Mouse (Mus musculus): Measurements from ENCODE around the gene Fgfr3. TPM values are rescaled to one million over a fixed set of nuclear protein-coding genes. Genes with fewer than 3 reads are reported as not detected.

The Fgfr3 gene
- polyA plus RNA-seq, 1 experiment from 2014 or later, result 64.7 TPM

GRCm38 (mm10) chr5:33737903-33738321 lies 16.4 kb downstream of the Fgfr3 start:
- H3K9ac ChIP-seq, result no peak overlapping the region
- H3K27ac ChIP-seq, result peak overlapping the region; percentile 10; the same call in 1 of the 2 replicates
- peaks cover 54% of the 10 kb centered on the region for H3K36me3 ChIP-seq
- H3K4me1 ChIP-seq, result no peaks in the 10 kb centered on the region
- no peak overlapping the region for H3K4me2 ChIP-seq
- 15% methylated on average over 7 of the region's 7 CpGs for WGBS
- no peaks in the 10 kb centered on the region for H3K27me3 ChIP-seq
- no peaks in the 10 kb centered on the region for H3K9me3 ChIP-seq
- no peak overlapping the region for H3K4me3 ChIP-seq
- ATAC-seq (ENCODE audit: borderline replicate concordance, extremely low read depth, low FRiP score, low TSS enrichment), result peak; percentile 36; the same call in 1 of the 2 replicates

DNA sequence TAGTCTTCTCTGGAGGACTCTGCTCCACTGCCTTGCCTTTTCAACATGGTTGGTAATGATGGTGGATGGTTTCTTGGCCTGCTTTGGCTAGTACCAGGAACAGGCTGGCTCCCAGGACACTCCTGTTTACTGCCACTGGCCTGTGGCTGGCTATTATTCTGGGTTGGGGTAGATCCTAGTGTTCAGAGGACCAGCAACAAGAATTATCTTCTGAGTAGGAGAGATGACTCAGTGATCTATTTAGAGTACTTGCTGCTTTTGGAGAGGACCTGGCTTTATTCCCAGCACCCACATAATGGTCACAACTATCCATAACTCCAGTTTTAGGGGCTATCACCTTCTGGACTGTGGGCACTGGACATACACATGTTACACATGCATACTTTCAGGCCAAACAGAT lies 16.9 kb downstream of the Fgfr3 start:
- H3K4me2 ChIP-seq, result no peak overlapping the region
- no peak overlapping the region for H3K4me3 ChIP-seq
- H3K27ac ChIP-seq, result peak overlapping the region; percentile 10; the same call in 1 of the 2 replicates
- no peak for ATAC-seq (ENCODE audit: borderline replicate concordance, extremely low read depth, low FRiP score, low TSS enrichment)
- H3K4me1 ChIP-seq, result no peaks in the 10 kb centered on the region
- no peaks in the 10 kb centered on the region for H3K27me3 ChIP-seq
- peaks cover 54% of the 10 kb centered on the region for H3K36me3 ChIP-seq
- no peaks in the 10 kb centered on the region for H3K9me3 ChIP-seq
- H3K9ac ChIP-seq, result no peak overlapping the region

GRCm38 (mm10) chr5:33740548-33740947 lies 19.1 kb downstream of the Fgfr3 start:
- 92% methylated on average over 4 of the region's 4 CpGs for WGBS
- no peak for ATAC-seq (ENCODE audit: borderline replicate concordance, extremely low read depth, low FRiP score, low TSS enrichment)
- H3K9ac ChIP-seq, result no peak overlapping the region
- no peaks in the 10 kb centered on the region for H3K27me3 ChIP-seq
- H3K36me3 ChIP-seq, result peaks cover 51% of the 10 kb centered on the region
- no peak overlapping the region for H3K27ac ChIP-seq
- H3K4me1 ChIP-seq, result no peaks in the 10 kb centered on the region
- no peak overlapping the region for H3K4me2 ChIP-seq
- no peak overlapping the region for H3K4me3 ChIP-seq
- no peaks in the 10 kb centered on the region for H3K9me3 ChIP-seq

DNA sequence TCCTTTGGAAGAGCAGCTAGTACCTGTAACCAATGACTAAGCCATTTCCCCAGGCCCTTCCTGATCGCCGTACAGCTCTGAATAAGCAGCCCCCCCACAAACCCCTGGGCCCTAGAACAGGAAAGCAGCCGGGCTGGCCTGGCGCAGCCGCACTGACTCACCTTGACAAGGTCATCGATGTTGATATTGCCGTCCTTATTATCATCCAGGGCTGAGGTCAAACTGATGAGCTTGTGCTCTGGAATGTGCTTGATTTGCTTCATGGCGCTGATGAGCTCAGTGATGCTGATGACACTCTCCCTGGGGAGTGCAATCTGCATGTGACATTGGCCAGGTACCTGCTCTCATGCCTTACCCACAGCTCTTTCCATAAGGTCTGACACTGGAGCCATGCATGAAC lies 22.0 kb downstream of the Fgfr3 start:
- no peak for ATAC-seq (ENCODE audit: borderline replicate concordance, extremely low read depth, low FRiP score, low TSS enrichment)
- H3K4me1 ChIP-seq, result no peaks in the 10 kb centered on the region
- H3K4me2 ChIP-seq, result no peak overlapping the region
- H3K36me3 ChIP-seq, result peaks cover 73% of the 10 kb centered on the region
- 87% methylated on average over 8 of the region's 8 CpGs for WGBS
- H3K27ac ChIP-seq, result no peak overlapping the region
- H3K4me3 ChIP-seq, result no peak overlapping the region
- no peaks in the 10 kb centered on the region for H3K9me3 ChIP-seq
- no peaks in the 10 kb centered on the region for H3K27me3 ChIP-seq
- H3K9ac ChIP-seq, result no peak overlapping the region

- no peak overlapping the region for H3K4me3 ChIP-seq
- no peak overlapping the region for H3K9ac ChIP-seq
- H3K27me3 ChIP-seq, result no peaks in the 10 kb centered on the region
- no peak overlapping the region for H3K4me2 ChIP-seq
- peaks cover 9% of the 10 kb centered on the region for H3K4me1 ChIP-seq
- peaks cover 23% of the 10 kb centered on the region for H3K36me3 ChIP-seq
- H3K27ac ChIP-seq, result no peak overlapping the region
- ATAC-seq (ENCODE audit: borderline replicate concordance, extremely low read depth, low FRiP score, low TSS enrichment), result no peak
- no peaks in the 10 kb centered on the region for H3K9me3 ChIP-seq
Observed at GRCm38 (mm10) chr5:33777195-33777594, 55.7 kb downstream of the Fgfr3 start.

GRCm38 (mm10) chr5:33781964-33782344 lies 60.5 kb downstream of the Fgfr3 start:
- ATAC-seq (ENCODE audit: borderline replicate concordance, extremely low read depth, low FRiP score, low TSS enrichment), result no peak
- Histone ChIP-seq H3K9ac (peak overlapping the region; percentile 71), H3K36me3 (peaks cover 10% of the 10 kb centered on the region), H3K4me3 (peak overlapping the region; percentile 77), H3K27me3 (no peaks in the 10 kb centered on the region), H3K4me1 (peaks cover 15% of the 10 kb centered on the region), H3K9me3 (no peaks in the 10 kb centered on the region), H3K27ac (peak overlapping the region; percentile 81), H3K4me2 (peak overlapping the region; percentile 76)
- 3% methylated on average over 11 of the region's 11 CpGs for WGBS

DNA sequence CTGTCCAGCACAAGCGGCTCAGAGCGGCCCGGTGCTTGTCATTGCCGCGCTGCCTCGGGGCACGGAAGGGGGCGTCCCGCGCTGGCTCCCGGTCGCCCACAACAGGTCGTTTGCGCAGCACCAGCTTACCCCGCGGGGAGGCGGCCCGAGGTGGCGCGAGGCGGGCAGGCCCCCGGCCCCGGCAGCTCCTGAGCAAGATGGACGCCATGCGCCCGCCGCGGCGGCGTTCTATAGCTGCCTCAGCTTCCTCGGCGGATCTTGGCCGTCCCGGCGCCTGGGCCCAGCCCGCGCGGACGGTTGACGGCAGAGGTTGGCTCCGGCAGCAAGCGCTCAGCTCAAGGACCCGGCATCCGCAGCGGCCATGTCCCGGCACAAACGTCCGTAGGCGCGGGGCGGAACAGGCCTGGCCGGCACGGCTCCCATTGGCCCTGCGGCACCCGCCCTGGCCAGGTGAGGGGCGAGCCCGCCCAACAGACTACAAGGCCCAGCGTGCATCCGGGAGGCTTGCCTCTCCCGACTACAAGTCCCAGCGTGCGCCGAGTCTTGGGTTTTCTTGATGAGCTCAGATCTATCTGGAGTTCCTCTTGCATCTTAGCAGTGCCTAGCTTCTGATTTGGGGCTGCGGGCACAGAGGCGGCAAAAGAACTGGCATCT lies 61.0 kb downstream of the Fgfr3 start, which contains the start of gene Letm1:
Gene Letm1, minus strand, starts transcription at position 473 of the 654 bp plus-strand sequence.
- H3K27me3 ChIP-seq, result no peaks in the 10 kb centered on the region
- H3K27ac ChIP-seq, result peak within 1 kb of the TSS; percentile 81
- ATAC-seq (ENCODE audit: borderline replicate concordance, extremely low read depth, low FRiP score, low TSS enrichment), result peak; percentile 100
- peaks cover 15% of the 10 kb centered on the region for H3K4me1 ChIP-seq
- WGBS, result 0% methylated on average over 55 of the region's 65 CpGs
- no peaks in the 10 kb centered on the region for H3K9me3 ChIP-seq
- H3K36me3 ChIP-seq, result peaks cover 5% of the 10 kb centered on the region
- H3K4me3 ChIP-seq, result peak within 1 kb of the TSS; percentile 77
- peak within 1 kb of the TSS; percentile 76 for H3K4me2 ChIP-seq
- peak within 1 kb of the TSS; percentile 71 for H3K9ac ChIP-seq

- Histone ChIP-seq H3K27ac (peak overlapping the region; percentile 11; the same call in 1 of the 2 replicates), H3K9me3 (no peaks in the 10 kb centered on the region), H3K27me3 (no peaks in the 10 kb centered on the region), H3K4me3 (peak overlapping the region; percentile 77), H3K4me2 (peak overlapping the region; percentile 76), H3K36me3 (no peaks in the 10 kb centered on the region), H3K9ac (peak overlapping the region; percentile 71), H3K4me1 (peaks cover 15% of the 10 kb centered on the region)
- ATAC-seq (ENCODE audit: borderline replicate concordance, extremely low read depth, low FRiP score, low TSS enrichment), result peak; percentile 68; the same call in 1 of the 2 replicates
- 5% methylated on average over 6 of the region's 6 CpGs for WGBS
Observed at GRCm38 (mm10) chr5:33782999-33783390, 61.5 kb downstream of the Fgfr3 start.

Other genes with a start within 250 kb of the Fgfr3 start
- gene Fam53a, start 92.0 kb upstream of the Fgfr3 start, polyA plus RNA-seq (2015; fragmentation: Nextera tagmentation; extraction: Ambion mirVana), result 55.2 and 56.9 TPM in 2 replicates
- 0.33 and 0.37 TPM in 2 replicates for gene Gm9903, start 91.7 kb upstream of the Fgfr3 start, polyA plus RNA-seq (2015; fragmentation: Nextera tagmentation; extraction: Ambion mirVana)
- gene Slbp, start 69.1 kb upstream of the Fgfr3 start, polyA plus RNA-seq (2015; fragmentation: Nextera tagmentation; extraction: Ambion mirVana), result 274 and 284 TPM in 2 replicates
- gene Tacc3, start 63.5 kb upstream of the Fgfr3 start, polyA plus RNA-seq (2015; fragmentation: Nextera tagmentation; extraction: Ambion mirVana), result 217 and 227 TPM in 2 replicates
- gene Tmem129, start 63.3 kb upstream of the Fgfr3 start, polyA plus RNA-seq (2015; fragmentation: Nextera tagmentation; extraction: Ambion mirVana), result 37.3 and 39.7 TPM in 2 replicates
- 46.4 and 47.1 TPM in 2 replicates for gene Letm1, start 61.1 kb downstream of the Fgfr3 start, polyA plus RNA-seq (2015; fragmentation: Nextera tagmentation; extraction: Ambion mirVana)
- 51.0 and 55.5 TPM in 2 replicates for gene Nsd2, start 99.1 kb downstream of the Fgfr3 start, polyA plus RNA-seq (2015; fragmentation: Nextera tagmentation; extraction: Ambion mirVana)
- gene Nelfa, start 214.7 kb downstream of the Fgfr3 start, polyA plus RNA-seq (2015; fragmentation: Nextera tagmentation; extraction: Ambion mirVana), result 52.7 and 54.3 TPM in 2 replicates

Data from lung, embryonic 15.5 days (tissue).